ENCODE assay signal across 8 mouse cellular contexts in genomic region chr16:5049774-5050234, GRCm38 (mm10). TPM values are rescaled to one million over a fixed set of nuclear protein-coding genes. Genes with fewer than 3 reads are reported as not detected.
DNase-seq lines count a peak whose midpoint lies in the region; ATAC-seq and TF ChIP-seq lines count a peak whose summit lies in the region.

TSS of gene Glyr1 (minus strand) at chr16:5049863.
TSS of gene Ubn1 (plus strand) at chr16:5050057.

- peak; percentile 98 for ATAC-seq in heart, embryonic 15.5 days (replicated peaks; ENCODE audit: insufficient number of reproducible peaks, insufficient read depth, low FRiP score, low read depth)
- peak; percentile 95 for ATAC-seq in liver, embryonic 14.5 days (ENCODE audit: insufficient read depth)
- ATAC-seq in neural tube, embryonic 11.5 days (ENCODE audit: insufficient read depth, low FRiP score, low TSS enrichment): peak; percentile 99
- ATAC-seq in stomach, postnatal 0 days (ENCODE audit: low FRiP score, low TSS enrichment): peak; percentile 100

- peak within 1 kb of the TSS; percentile 76 for H3K4me3 ChIP-seq in forebrain, embryonic 10.5 days
- H3K4me3 ChIP-seq in heart, embryonic 15.5 days: peak within 1 kb of the TSS; percentile 71
- peak within 1 kb of the TSS; percentile 94 to 98 for H3K4me3 ChIP-seq in liver, embryonic 14.5 days (ENCODE audit: insufficient read depth in 1 of 2, low read depth in 2 of 2, low read length in 2 of 2)
- peak within 1 kb of the TSS; percentile 91 for H3K4me3 ChIP-seq in neural tube, embryonic 11.5 days (ENCODE audit: low read depth, low read length)
- peak within 1 kb of the TSS; percentile 90 for H3K4me3 ChIP-seq in stomach, postnatal 0 days (ENCODE audit: low read depth, low read length)

- WGBS in forebrain, embryonic 10.5 days: under 1% methylated on average over 56 of the region's 56 CpGs
- under 1% methylated on average over 52 of the region's 56 CpGs for WGBS in heart, embryonic 15.5 days
- WGBS in liver, embryonic 14.5 days (ENCODE audit: insufficient replicate concordance): under 1% methylated on average over 54 of the region's 56 CpGs
- under 1% methylated on average over 56 of the region's 56 CpGs for WGBS in neural tube, embryonic 11.5 days
- 0% methylated on average over 49 of the region's 56 CpGs for WGBS in stomach, postnatal 0 days

- peak within 1 kb of the TSS; percentile 91 for H3K27ac ChIP-seq in forebrain, embryonic 10.5 days
- H3K27ac ChIP-seq in heart, embryonic 15.5 days: peak within 1 kb of the TSS; percentile 96
- H3K27ac ChIP-seq in liver, embryonic 14.5 days: peak within 1 kb of the TSS; percentile 94
- peak within 1 kb of the TSS; percentile 93 for H3K27ac ChIP-seq in neural tube, embryonic 11.5 days (ENCODE audit: low read depth, low read length)
- peak within 1 kb of the TSS; percentile 98 for H3K27ac ChIP-seq in stomach, postnatal 0 days (replicated peaks)

- DNase-seq in CD8-positive naive resting alpha-beta T cell, adult 2 months (ENCODE audit: low read depth in 2 of 2, low spot score in 2 of 2): peak; percentile 98 to 99
- peak; percentile 98 for DNase-seq in c-Kit-positive CD71-negative TER-119-negative erythroid progenitor cells, embryonic 14.5 days (ENCODE audit: low read depth)
- peak; percentile 99 for DNase-seq in forebrain, embryonic 10.5 days (ENCODE audit: extremely low spot score, low spot score)
- peak; percentile 100 for DNase-seq in kidney, postnatal 25 days
- DNase-seq in liver, embryonic 14.5 days (ENCODE audit: low read depth in 3 of 3, low spot score in 3 of 3): peak; percentile 99
- DNase-seq in neural tube, embryonic 11.5 days (ENCODE audit: low spot score): peak; percentile 99
- peak; percentile 99 for DNase-seq in stomach, postnatal 0 days (ENCODE audit: low spot score)

- H3K9ac ChIP-seq in heart, embryonic 15.5 days: peak within 1 kb of the TSS; percentile 92
- peak within 1 kb of the TSS; percentile 95 for H3K9ac ChIP-seq in liver, embryonic 14.5 days (replicated peaks)
- peak within 1 kb of the TSS; percentile 90 for H3K9ac ChIP-seq in neural tube, embryonic 11.5 days (ENCODE audit: low read length)
- peak within 1 kb of the TSS; percentile 96 for H3K9ac ChIP-seq in stomach, postnatal 0 days (ENCODE audit: low read length)

- H3K27me3 ChIP-seq in forebrain, embryonic 10.5 days (ENCODE audit: poor library complexity, severe bottlenecking): no peaks in the 10 kb centered on the region
- no peaks in the 10 kb centered on the region for H3K27me3 ChIP-seq in heart, embryonic 15.5 days
- no peaks in the 10 kb centered on the region for H3K27me3 ChIP-seq in liver, embryonic 14.5 days (ENCODE audit: control insufficient read depth, insufficient read depth, low read length)
- H3K27me3 ChIP-seq in neural tube, embryonic 11.5 days (ENCODE audit: control insufficient read depth, insufficient read depth, low read length): no peaks in the 10 kb centered on the region
- no peaks in the 10 kb centered on the region for H3K27me3 ChIP-seq in stomach, postnatal 0 days (ENCODE audit: control insufficient read depth, insufficient read depth, low read length)

- TF ChIP-seq EP300 in liver, embryonic 14.5 days (IDR thresholded peaks at IDR 0.05; ENCODE audit: low read depth): no peak
- no peak for TF ChIP-seq EP300 in stomach, postnatal 0 days (optimal IDR thresholded peaks at IDR 0.05)

- TF ChIP-seq CTCF in liver, embryonic 14.5 days (IDR thresholded peaks at IDR 0.05; ENCODE audit: low read depth): no peak
- TF ChIP-seq CTCF in stomach, postnatal 0 days (IDR thresholded peaks at IDR 0.05; ENCODE audit: low read depth): no peak

- H3K36me3 ChIP-seq in forebrain, embryonic 10.5 days (replicated peaks): peaks cover 52% of the 10 kb centered on the region
- peaks cover 37% of the 10 kb centered on the region for H3K36me3 ChIP-seq in heart, embryonic 15.5 days
- H3K36me3 ChIP-seq in liver, embryonic 14.5 days (replicated peaks; ENCODE audit: control insufficient read depth, insufficient read depth, low read depth): peaks cover 39% of the 10 kb centered on the region
- H3K36me3 ChIP-seq in neural tube, embryonic 11.5 days (ENCODE audit: control insufficient read depth, insufficient read depth, low read length): peaks cover 3% of the 10 kb centered on the region
- peaks cover 9% of the 10 kb centered on the region for H3K36me3 ChIP-seq in stomach, postnatal 0 days (ENCODE audit: control insufficient read depth, insufficient read depth, low read length)

- H3K4me2 ChIP-seq in heart, embryonic 15.5 days: peak within 1 kb of the TSS; percentile 89
- H3K4me2 ChIP-seq in liver, embryonic 14.5 days (ENCODE audit: low read depth): peak within 1 kb of the TSS; percentile 85
- H3K4me2 ChIP-seq in neural tube, embryonic 11.5 days (ENCODE audit: low read depth): peak within 1 kb of the TSS; percentile 97
- peak within 1 kb of the TSS; percentile 90 for H3K4me2 ChIP-seq in stomach, postnatal 0 days (replicated peaks; ENCODE audit: low read depth)

- no peaks in the 10 kb centered on the region for H3K9me3 ChIP-seq in forebrain, embryonic 10.5 days
- H3K9me3 ChIP-seq in heart, embryonic 15.5 days (replicated peaks): no peaks in the 10 kb centered on the region
- no peaks in the 10 kb centered on the region for H3K9me3 ChIP-seq in liver, embryonic 14.5 days (ENCODE audit: control insufficient read depth, low read length)
- H3K9me3 ChIP-seq in neural tube, embryonic 11.5 days (ENCODE audit: control insufficient read depth, low read length): no peaks in the 10 kb centered on the region
- no peaks in the 10 kb centered on the region for H3K9me3 ChIP-seq in stomach, postnatal 0 days (ENCODE audit: control insufficient read depth, low read length)

- H3K4me1 ChIP-seq in forebrain, embryonic 10.5 days: peaks cover 34% of the 10 kb centered on the region
- peaks cover 23% of the 10 kb centered on the region for H3K4me1 ChIP-seq in heart, embryonic 15.5 days (replicated peaks)
- peaks cover 7 to 17% of the 10 kb centered on the region in 2 experiments for H3K4me1 ChIP-seq in liver, embryonic 14.5 days (replicated peaks; ENCODE audit: control insufficient read depth in 2 of 2, insufficient read depth in 2 of 2, low read length in 1 of 2)
- H3K4me1 ChIP-seq in neural tube, embryonic 11.5 days (ENCODE audit: control insufficient read depth, insufficient read depth, low read length): peaks cover 12% of the 10 kb centered on the region
- no peaks in the 10 kb centered on the region for H3K4me1 ChIP-seq in stomach, postnatal 0 days (replicated peaks; ENCODE audit: control insufficient read depth, insufficient read depth)

RNA-seq across cellular contexts. Expression of gene Glyr1, which starts in this region (rescaled TPM):
- 216 and 223 TPM in 2 replicates for polyA plus RNA-seq in forebrain, embryonic 10.5 days (2016; fragmentation: Nextera tagmentation; extraction: Ambion mirVana)
- polyA plus RNA-seq in heart, embryonic 15.5 days (2015; fragmentation: Nextera tagmentation; extraction: Ambion mirVana): 78.8 and 93.9 TPM in 2 replicates
- 23.9 and 26.4 TPM in 2 replicates for polyA plus RNA-seq in liver, embryonic 14.5 days (2012; rRNA removed)
- 21.7 and 26.3 TPM in 2 replicates for polyA plus RNA-seq in liver, embryonic 14.5 days (2014; fragmentation: Nextera tagmentation; extraction: Ambion mirVana)
- polyA plus RNA-seq in neural tube, embryonic 11.5 days (2014; fragmentation: Nextera tagmentation; extraction: Ambion mirVana): 178 and 199 TPM in 2 replicates
- 64.8 and 65.2 TPM in 2 replicates for polyA plus RNA-seq in stomach, postnatal 0 days (2015; fragmentation: Nextera tagmentation; extraction: Ambion mirVana)

RNA-seq across cellular contexts. Expression of gene Ubn1, which starts in this region (rescaled TPM):
- 16.1 and 17.1 TPM in 2 replicates for polyA plus RNA-seq in forebrain, embryonic 10.5 days (2016; fragmentation: Nextera tagmentation; extraction: Ambion mirVana)
- 11.8 and 15.7 TPM in 2 replicates for polyA plus RNA-seq in heart, embryonic 15.5 days (2015; fragmentation: Nextera tagmentation; extraction: Ambion mirVana)
- polyA plus RNA-seq in liver, embryonic 14.5 days (2012; rRNA removed): 10.6 and 11.5 TPM in 2 replicates
- polyA plus RNA-seq in liver, embryonic 14.5 days (2014; fragmentation: Nextera tagmentation; extraction: Ambion mirVana): 8.9 and 10.3 TPM in 2 replicates
- 22.6 and 24.5 TPM in 2 replicates for polyA plus RNA-seq in neural tube, embryonic 11.5 days (2014; fragmentation: Nextera tagmentation; extraction: Ambion mirVana)
- 9.1 and 9.3 TPM in 2 replicates for polyA plus RNA-seq in stomach, postnatal 0 days (2015; fragmentation: Nextera tagmentation; extraction: Ambion mirVana)

Comparison
In these comparisons a context has a peak if more than half of its experiments do, and no peak if none do; other contexts are left out.
1. Peak in every context shown above with its lines: DNase-seq, ATAC-seq, H3K4me3 ChIP-seq and H3K27ac ChIP-seq.